Mouse (Mus musculus): ENCODE measurements around the gene Vps37c.

- TF ChIP-seq GATA1 (IDR thresholded peaks at IDR 0.05; ENCODE audit: low read length) (no peak), TAL1 (IDR thresholded peaks at IDR 0.05; ENCODE audit: low read length) (no peak)
Observed at GRCm38 (mm10) chr19:10720524-10720923, 32.0 kb downstream of the Vps37c start.

All from erythroblast, embryonic 14.5 days (primary cell).